Mouse (Mus musculus) mature B cell (primary cell): ENCODE data around the gene Ptprn2.

Source experiments
- in situ Hi-C: fragments of 300-500 bp; cut with MboI; formaldehyde crosslinking; loops from 2 replicates; pipeline ENCODE4 v1.14.3; 2019

Ptprn2 gene

GRCm38 (mm10) chr12:117257921-117258497 is 772.5 kb downstream of the Ptprn2 start:
- in situ Hi-C loops: no loop called here

GRCm38 (mm10) chr12:117260391-117261164 is 775.1 kb downstream of the Ptprn2 start:
- in situ Hi-C loops: no loop called here

- in situ Hi-C loops: no loop called here
Observed at GRCm38 (mm10) chr12:117261165-117261440, 775.6 kb downstream of the Ptprn2 start.

- in situ Hi-C loops: no loop called here
Observed at GRCm38 (mm10) chr12:117262003-117262402, 776.5 kb downstream of the Ptprn2 start.

- in situ Hi-C loops: no loop called here
Observed at GRCm38 (mm10) chr12:117263081-117263480, 777.6 kb downstream of the Ptprn2 start.

GRCm38 (mm10) chr12:117265211-117265610 is 779.7 kb downstream of the Ptprn2 start:
- in situ Hi-C loops: no loop called here

- in situ Hi-C loops: no loop called here
Observed at GRCm38 (mm10) chr12:117268543-117269172, 783.1 kb downstream of the Ptprn2 start.

GRCm38 (mm10) chr12:117269310-117269709 is 783.8 kb downstream of the Ptprn2 start:
- in situ Hi-C loops: no loop called here

- in situ Hi-C loops: no loop called here
Observed at GRCm38 (mm10) chr12:117270199-117270598, 784.7 kb downstream of the Ptprn2 start.

- in situ Hi-C loops: no loop called here
Observed at GRCm38 (mm10) chr12:117273166-117273565, 787.6 kb downstream of the Ptprn2 start.

- in situ Hi-C loops: no loop called here
Observed at GRCm38 (mm10) chr12:117274576-117274975, 789.1 kb downstream of the Ptprn2 start.

GRCm38 (mm10) chr12:117280790-117281189 is 795.3 kb downstream of the Ptprn2 start:
- in situ Hi-C loops: no loop called here

- in situ Hi-C loops: no loop called here
Observed at GRCm38 (mm10) chr12:117282659-117283058, 797.1 kb downstream of the Ptprn2 start.

GRCm38 (mm10) chr12:117287456-117287855 is 801.9 kb downstream of the Ptprn2 start:
- in situ Hi-C loops: no loop called here

- in situ Hi-C loops: no loop called here
Observed at GRCm38 (mm10) chr12:117291943-117292342, 806.4 kb downstream of the Ptprn2 start.

GRCm38 (mm10) chr12:117296792-117297191 is 811.3 kb downstream of the Ptprn2 start:
- in situ Hi-C loops: no loop called here

GRCm38 (mm10) chr12:117299084-117299483 is 813.6 kb downstream of the Ptprn2 start:
- in situ Hi-C loops: no loop called here

- in situ Hi-C loops: no loop called here
Observed at GRCm38 (mm10) chr12:117304751-117305624, 819.5 kb downstream of the Ptprn2 start.

- in situ Hi-C loops: no loop called here
Observed at GRCm38 (mm10) chr12:117305625-117306105, 820.1 kb downstream of the Ptprn2 start.

- in situ Hi-C loops: no loop called here
Observed at GRCm38 (mm10) chr12:117312079-117312478, 826.6 kb downstream of the Ptprn2 start.

GRCm38 (mm10) chr12:117314987-117315386 is 829.5 kb downstream of the Ptprn2 start:
- in situ Hi-C loops: no loop called here

- in situ Hi-C loops: no loop called here
Observed at GRCm38 (mm10) chr12:117315661-117316060, 830.1 kb downstream of the Ptprn2 start.
